ENCODE assay signal across 13 mouse cellular contexts in the genomic region with DNA sequence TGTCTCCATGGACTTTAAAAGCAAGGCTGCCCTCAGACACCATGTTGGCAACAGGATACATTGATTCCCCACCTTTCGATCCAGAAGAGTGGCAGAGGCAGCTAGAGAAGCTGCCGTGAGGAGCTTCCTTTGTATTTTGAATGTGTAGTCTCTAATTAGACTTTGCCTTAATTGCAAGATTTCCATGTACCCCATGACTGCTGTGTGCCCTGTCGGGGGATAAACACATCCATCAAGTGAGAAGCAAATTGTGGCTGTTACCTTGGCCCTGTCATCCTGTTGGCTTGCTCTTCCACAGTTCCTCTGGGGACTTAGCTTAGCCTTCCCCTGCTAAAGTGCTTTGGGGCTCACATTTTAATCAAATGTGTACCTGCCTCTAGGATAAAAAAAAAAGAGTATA. TPM values are rescaled to one million over a fixed set of nuclear protein-coding genes. Genes with fewer than 3 reads are reported as not detected.
"Had no signal": no experiment of that assay in that cellular context is flagged by ENCODE, and none has a peak within 500 bp of the region (broad histone marks: within the 10 kb centered on the region; RNA-seq: fewer than 3 reads in every experiment).

No protein-coding gene starts in this region.

- ATAC-seq: intestine, embryonic 16.5 days had no signal

- H3K4me2 ChIP-seq: kidney, embryonic 15.5 days; liver, embryonic 15.5 days; midbrain, embryonic 12.5 days; neural tube, embryonic 12.5 days had no signal

- H3K27ac ChIP-seq: kidney, embryonic 15.5 days; liver, embryonic 15.5 days; midbrain, embryonic 12.5 days; neural tube, embryonic 12.5 days had no signal

- H3K27me3 ChIP-seq: kidney, embryonic 15.5 days; liver, embryonic 15.5 days; neural tube, embryonic 12.5 days had no signal

- H3K4me1 ChIP-seq: kidney, embryonic 15.5 days; liver, embryonic 15.5 days had no signal

- H3K36me3 ChIP-seq: kidney, embryonic 15.5 days; liver, embryonic 15.5 days; midbrain, embryonic 12.5 days; neural tube, embryonic 12.5 days had no signal

- H3K4me3 ChIP-seq: kidney, embryonic 15.5 days; liver, embryonic 15.5 days; midbrain, embryonic 12.5 days; myocyte; neural tube, embryonic 12.5 days had no signal

- DNase-seq: kidney, adult 2 months; kidney, postnatal 14 days; left cerebral cortex, postnatal 4 days; right cerebral cortex, adult 18-20 months; right cerebral cortex, postnatal 25 days; thymus, postnatal 4 days had no signal

- H3K9me3 ChIP-seq: kidney, embryonic 15.5 days; liver, embryonic 15.5 days; midbrain, embryonic 12.5 days; neural tube, embryonic 12.5 days had no signal

- H3K9ac ChIP-seq: kidney, embryonic 15.5 days; liver, embryonic 15.5 days; midbrain, embryonic 12.5 days; neural tube, embryonic 12.5 days had no signal

RNA-seq across cellular contexts. Expression of a gene that starts 57.7 kb away (rescaled TPM):
- total RNA-seq: megakaryocyte, adult 5-6 weeks had no signal
- polyA plus RNA-seq: myocyte had no signal
